Mouse (Mus musculus): ENCODE results near the gene Tmem230.
"Not testable (repeated sequence)": the region's sequence is repeated elsewhere in the genome, so short reads cannot be mapped to it uniquely, and the experiment has no call there.

Gene Tmem230

GRCm38 (mm10) chr2:132272694-132273389 is 25.2 kb upstream of the Tmem230 start:
- DNase-seq (ENCODE audit: low spot score): no peak

GRCm38 (mm10) chr2:132270331-132270951 is 22.8 kb upstream of the Tmem230 start:
- DNase-seq (ENCODE audit: low spot score): no peak

- no peak for DNase-seq (ENCODE audit: low spot score)
Measured at GRCm38 (mm10) chr2:132269217-132269616, 21.6 kb upstream of the Tmem230 start.

GRCm38 (mm10) chr2:132266086-132266485 is 18.5 kb upstream of the Tmem230 start:
- DNase-seq (ENCODE audit: low spot score): no peak

- no peak for DNase-seq (ENCODE audit: low spot score)
Measured at GRCm38 (mm10) chr2:132265196-132265595, 17.6 kb upstream of the Tmem230 start.

GRCm38 (mm10) chr2:132264266-132264710 is 16.7 kb upstream of the Tmem230 start:
- no peak for DNase-seq (ENCODE audit: low spot score)

GRCm38 (mm10) chr2:132263421-132264265 is 16.0 kb upstream of the Tmem230 start:
- no peak for DNase-seq (ENCODE audit: low spot score)

- DNase-seq (ENCODE audit: low spot score): peak; percentile 98
Measured at GRCm38 (mm10) chr2:132262879-132263398, 15.3 kb upstream of the Tmem230 start, which contains the start of gene Cds2. TSS of gene Cds2 (plus strand) at chr2:132263148.

GRCm38 (mm10) chr2:132262175-132262574 is 14.6 kb upstream of the Tmem230 start:
- no peak for DNase-seq (ENCODE audit: low spot score)

- DNase-seq (ENCODE audit: low spot score): no peak
Measured at GRCm38 (mm10) chr2:132260601-132261000, 13.0 kb upstream of the Tmem230 start.

GRCm38 (mm10) chr2:132257350-132258068 is 9.9 kb upstream of the Tmem230 start:
- DNase-seq (ENCODE audit: low spot score): no peak

GRCm38 (mm10) chr2:132253603-132254002 is 6.0 kb upstream of the Tmem230 start:
- no peak for DNase-seq (ENCODE audit: low spot score)

- peak; percentile 91 for DNase-seq (ENCODE audit: low spot score)
Measured at GRCm38 (mm10) chr2:132252542-132253528, 5.2 kb upstream of the Tmem230 start, which contains the start of gene Pcna. TSS of gene Pcna (minus strand) at chr2:132253314.

- DNase-seq (ENCODE audit: low spot score): no peak
Measured at GRCm38 (mm10) chr2:132251911-132252310, 4.3 kb upstream of the Tmem230 start.

GRCm38 (mm10) chr2:132243370-132243769 is 4.2 kb downstream of the Tmem230 start:
- DNase-seq (ENCODE audit: low spot score): no peak

GRCm38 (mm10) chr2:132240457-132240856 is 7.2 kb downstream of the Tmem230 start:
- DNase-seq (ENCODE audit: low spot score): peak; percentile 36

GRCm38 (mm10) chr2:132239434-132239833 is 8.2 kb downstream of the Tmem230 start:
- DNase-seq (ENCODE audit: low spot score): not testable (repeated sequence)

GRCm38 (mm10) chr2:132235975-132236374 is 11.6 kb downstream of the Tmem230 start:
- DNase-seq (ENCODE audit: low spot score): no peak

- DNase-seq (ENCODE audit: low spot score): no peak
Measured at GRCm38 (mm10) chr2:132235291-132235690, 12.3 kb downstream of the Tmem230 start.

Measured in ovary, postnatal 14 days (tissue).